26 mouse cellular contexts compared by ENCODE assay signal in genomic region chr1:58072991-58073730, GRCm38 (mm10). TPM values are rescaled to one million over a fixed set of nuclear protein-coding genes. Genes with fewer than 3 reads are reported as not detected.
A peak's percentile ranks its signal among the peaks of the same experiment; 100 is the strongest.
DNase-seq lines count a peak whose midpoint lies in the region.
"Had no signal": no experiment of that assay in that cellular context is flagged by ENCODE, and none has a peak within 500 bp of the region (broad histone marks: within the 10 kb centered on the region; RNA-seq: fewer than 3 reads in every experiment).

No protein-coding gene starts in this region.

- no peaks in the 10 kb centered on the region for H3K27me3 ChIP-seq in heart, embryonic 10.5 days (ENCODE audit: insufficient read depth, poor library complexity, severe bottlenecking)
- H3K27me3 ChIP-seq: embryonic facial prominence, embryonic 13.5 days; forebrain, embryonic 15.5 days; hindbrain, embryonic 15.5 days; kidney, embryonic 15.5 days; limb, embryonic 12.5 days; liver, embryonic 15.5 days; midbrain, embryonic 13.5 days; stomach, embryonic 15.5 days had no signal

- H3K36me3 ChIP-seq in heart, embryonic 10.5 days: no peaks in the 10 kb centered on the region
- H3K36me3 ChIP-seq: embryonic facial prominence, embryonic 13.5 days; forebrain, embryonic 10.5 days; forebrain, embryonic 15.5 days; hindbrain, embryonic 15.5 days; kidney, embryonic 15.5 days; limb, embryonic 12.5 days; liver, embryonic 15.5 days; midbrain, embryonic 13.5 days; stomach, embryonic 15.5 days had no signal

- H3K27ac ChIP-seq in heart, embryonic 10.5 days: no peak overlapping the region
- H3K27ac ChIP-seq: embryonic facial prominence, embryonic 13.5 days; forebrain, embryonic 10.5 days; forebrain, embryonic 15.5 days; gastrocnemius, adult 2 months; hindbrain, embryonic 15.5 days; kidney, embryonic 15.5 days; limb, embryonic 12.5 days; liver, embryonic 15.5 days; midbrain, embryonic 13.5 days; stomach, embryonic 15.5 days had no signal

- WGBS in heart, embryonic 10.5 days: 76% methylated on average over 12 of the region's 12 CpGs

- peak; percentile 82 for DNase-seq in heart, adult 11 months
- DNase-seq in heart, embryonic 10.5 days (ENCODE audit: low spot score): no peak
- peak; percentile 54 for DNase-seq in lung, postnatal 10 days
- no peak for DNase-seq in lung, postnatal 4 days
- DNase-seq in thymus, postnatal 4 days: peak; percentile 23
- DNase-seq in thymus, postnatal 25 days: no peak
- DNase-seq in spleen, postnatal 36 days (ENCODE audit: low spot score in 2 of 2): no peak
- DNase-seq: adrenal gland, postnatal 25 days; B cell, adult 2 months; cerebellum, adult 18-20 months; cerebellum, postnatal 10 days; gastrocnemius, adult 2 months; gastrocnemius, postnatal 36 days; kidney, adult 18-20 months; kidney, postnatal 25 days; right cerebral cortex, postnatal 14 days had no signal

- no peak overlapping the region for H3K4me3 ChIP-seq in heart, embryonic 10.5 days
- H3K4me3 ChIP-seq: embryonic facial prominence, embryonic 13.5 days; forebrain, embryonic 10.5 days; forebrain, embryonic 15.5 days; gastrocnemius, adult 2 months; hindbrain, embryonic 15.5 days; kidney, embryonic 15.5 days; limb, embryonic 12.5 days; liver, embryonic 15.5 days; megakaryocyte, embryonic 14.5 days; midbrain, embryonic 13.5 days; stomach, embryonic 15.5 days had no signal

- no peaks in the 10 kb centered on the region for H3K4me1 ChIP-seq in heart, embryonic 10.5 days
- H3K4me1 ChIP-seq: forebrain, embryonic 15.5 days; hindbrain, embryonic 15.5 days; kidney, embryonic 15.5 days; limb, embryonic 12.5 days; liver, embryonic 15.5 days; megakaryocyte, embryonic 14.5 days; stomach, embryonic 15.5 days had no signal

- H3K9me3 ChIP-seq in heart, embryonic 10.5 days: no peaks in the 10 kb centered on the region
- H3K9me3 ChIP-seq: embryonic facial prominence, embryonic 13.5 days; forebrain, embryonic 10.5 days; forebrain, embryonic 15.5 days; hindbrain, embryonic 15.5 days; kidney, embryonic 15.5 days; limb, embryonic 12.5 days; liver, embryonic 15.5 days; megakaryocyte, embryonic 14.5 days; midbrain, embryonic 13.5 days; stomach, embryonic 15.5 days had no signal

RNA-seq across cellular contexts. Expression of gene Aox3, which starts 39.8 kb away (rescaled TPM):
- polyA plus RNA-seq in heart, embryonic 10.5 days (2016; fragmentation: Nextera tagmentation; extraction: Ambion mirVana): 0.04 TPM in 1 of 2 replicates, not detected in the other
- polyA plus RNA-seq: forebrain, embryonic 10.5 days had no signal

RNA-seq across cellular contexts. Expression of gene Aox1, which starts 43.4 kb away (rescaled TPM):
- polyA plus RNA-seq in heart, embryonic 10.5 days (2016; fragmentation: Nextera tagmentation; extraction: Ambion mirVana): 0.33 and 0.64 TPM in 2 replicates

RNA-seq across cellular contexts. Expression of gene Kctd18, which starts 54.4 kb away (rescaled TPM):
- 12.0 and 12.5 TPM in 2 replicates for polyA plus RNA-seq in heart, embryonic 10.5 days (2016; fragmentation: Nextera tagmentation; extraction: Ambion mirVana)

Comparison
In these comparisons a context has a peak if more than half of its experiments do, and no peak if none do; other contexts are left out.
1. DNase-seq: peak in heart, adult 11 months (single experiment), lung, postnatal 10 days (single experiment) and thymus, postnatal 4 days (single experiment); none in heart, embryonic 10.5 days (single experiment), lung, postnatal 4 days (0 of 2), thymus, postnatal 25 days (single experiment) and spleen, postnatal 36 days (0 of 2).